Mouse (Mus musculus): ENCODE data around the gene Pkd1l1.
A peak's percentile ranks its signal among the peaks of the same experiment; 100 is the strongest.

Gene Pkd1l1

GRCm38 (mm10) chr11:8973166-8973565 lies at the start of gene Pkd1l1:
Pkd1l1 (minus strand) TSS chr11:8973266.
- no peak for DNase-seq (ENCODE audit: extremely low spot score)

GRCm38 (mm10) chr11:9020207-9020606 lies 47.1 kb upstream of the Pkd1l1 start:
- no peak for DNase-seq (ENCODE audit: extremely low spot score)

GRCm38 (mm10) chr11:9018491-9019267 lies 45.6 kb upstream of the Pkd1l1 start:
- DNase-seq (ENCODE audit: extremely low spot score): no peak

GRCm38 (mm10) chr11:9014740-9015139 lies 41.7 kb upstream of the Pkd1l1 start:
- DNase-seq (ENCODE audit: extremely low spot score): no peak

GRCm38 (mm10) chr11:9011348-9011747 lies 38.3 kb upstream of the Pkd1l1 start:
- DNase-seq (ENCODE audit: extremely low spot score): no peak

- peak; percentile 94 for DNase-seq (ENCODE audit: extremely low spot score)
Observed at GRCm38 (mm10) chr11:9010853-9011339, 37.8 kb upstream of the Pkd1l1 start, which contains the start of gene Hus1. Hus1 (minus strand) TSS chr11:9011191.

- no peak for DNase-seq (ENCODE audit: extremely low spot score)
Observed at GRCm38 (mm10) chr11:9010416-9010815, 37.4 kb upstream of the Pkd1l1 start.

- no peak for DNase-seq (ENCODE audit: extremely low spot score)
Observed at GRCm38 (mm10) chr11:9008761-9009160, 35.7 kb upstream of the Pkd1l1 start.

GRCm38 (mm10) chr11:8988084-8988483 lies 15.0 kb upstream of the Pkd1l1 start:
- DNase-seq (ENCODE audit: extremely low spot score): no peak

- DNase-seq (ENCODE audit: extremely low spot score): no peak
Observed at GRCm38 (mm10) chr11:8986058-8986457, 13.0 kb upstream of the Pkd1l1 start.

- DNase-seq (ENCODE audit: extremely low spot score): peak; percentile 70
Observed at GRCm38 (mm10) chr11:8983237-8983861, 10.3 kb upstream of the Pkd1l1 start.

GRCm38 (mm10) chr11:8978154-8978553 lies 5.1 kb upstream of the Pkd1l1 start:
- DNase-seq (ENCODE audit: extremely low spot score): no peak

GRCm38 (mm10) chr11:8972093-8972492 lies 973 bp downstream of the Pkd1l1 start:
- no peak for DNase-seq (ENCODE audit: extremely low spot score)

- no peak for DNase-seq (ENCODE audit: extremely low spot score)
Observed at GRCm38 (mm10) chr11:8970509-8970908, 2.6 kb downstream of the Pkd1l1 start.

GRCm38 (mm10) chr11:8968094-8968493 lies 5.0 kb downstream of the Pkd1l1 start:
- DNase-seq (ENCODE audit: extremely low spot score): no peak

GRCm38 (mm10) chr11:8958572-8958971 lies 14.5 kb downstream of the Pkd1l1 start:
- DNase-seq (ENCODE audit: extremely low spot score): no peak

- DNase-seq (ENCODE audit: extremely low spot score): no peak
Observed at GRCm38 (mm10) chr11:8958108-8958507, 15.0 kb downstream of the Pkd1l1 start.

- DNase-seq (ENCODE audit: extremely low spot score): no peak
Observed at GRCm38 (mm10) chr11:8957023-8957422, 16.0 kb downstream of the Pkd1l1 start.

GRCm38 (mm10) chr11:8955678-8956077 lies 17.4 kb downstream of the Pkd1l1 start:
- peak; percentile 50 for DNase-seq (ENCODE audit: extremely low spot score)

- no peak for DNase-seq (ENCODE audit: extremely low spot score)
Observed at GRCm38 (mm10) chr11:8949765-8950430, 23.2 kb downstream of the Pkd1l1 start.

- no peak for DNase-seq (ENCODE audit: extremely low spot score)
Observed at GRCm38 (mm10) chr11:8948871-8949270, 24.2 kb downstream of the Pkd1l1 start.

- DNase-seq (ENCODE audit: extremely low spot score): no peak
Observed at GRCm38 (mm10) chr11:8944114-8944513, 29.0 kb downstream of the Pkd1l1 start.

GRCm38 (mm10) chr11:8942446-8942845 lies 30.6 kb downstream of the Pkd1l1 start:
- no peak for DNase-seq (ENCODE audit: extremely low spot score)

Data from embryo, embryonic 9.5 days (tissue).